Mouse (Mus musculus) MEL (cell line): ENCODE data around the gene Ankrd44. TPM values are rescaled to one million over a fixed set of nuclear protein-coding genes. Genes with fewer than 3 reads are reported as not detected.

Source experiments
- DNase-seq: peaks from one replicate; pipeline ENCODE4 v3.0.0; 2011; ENCODE audit warnings: low read depth, low spot score
- H3K27ac ChIP-seq: 2 replicates; pipeline ENCODE4 v1.5.1; 2012; ENCODE audit warnings: low read depth, mild to moderate bottlenecking, control low read depth, low read length, moderate library complexity; ENCODE audit not compliant: control insufficient read depth
- H3K27me3 ChIP-seq, 2 experiments: fragments of 150-350 bp in 1 of 2; sonication (generic) in 1 of 2; 2 replicates each; pipeline ENCODE4 v1.6.1; 2012; ENCODE audit warnings: low read length in 2 of 2, mild to moderate bottlenecking in 2 of 2, improper control_type of control experiment in 1 of 2, moderate library complexity in 1 of 2; ENCODE audit not compliant: insufficient read depth in 2 of 2, control insufficient read depth in 1 of 2
- H3K36me3 ChIP-seq, 2 experiments: 2 replicates each; pipeline ENCODE4 v1.6.1; 2012 to 2014; ENCODE audit warnings: low read length in 2 of 2, improper control_type of control experiment in 1 of 2, inconsistent platforms in 1 of 2, mild to moderate bottlenecking in 1 of 2; ENCODE audit not compliant: insufficient read depth in 2 of 2, control insufficient read depth in 1 of 2
- H3K4me1 ChIP-seq, 2 experiments: fragments of 150-350 bp in 1 of 2; sonication (generic) in 1 of 2; 2 replicates each; pipeline ENCODE4 v1.6.1; 2012; ENCODE audit warnings: low read length in 2 of 2, improper control_type of control experiment in 1 of 2, mild to moderate bottlenecking in 1 of 2; ENCODE audit not compliant: insufficient read depth in 2 of 2, control insufficient read depth in 1 of 2
- H3K4me3 ChIP-seq, 2 experiments: fragments of 150-350 bp in 1 of 2; sonication (generic) in 1 of 2; 2 replicates each; pipeline ENCODE4 v1.5.1; 2012; ENCODE audit warnings: low read depth in 2 of 2, low read length in 2 of 2, mild to moderate bottlenecking in 2 of 2, moderate library complexity in 2 of 2, control low read depth in 1 of 2, improper control_type of control experiment in 1 of 2; ENCODE audit not compliant: control insufficient read depth in 1 of 2, insufficient read depth in 1 of 2
- H3K79me2 ChIP-seq: 2 replicates; pipeline ENCODE4 v1.6.1; 2012; ENCODE audit warnings: mild to moderate bottlenecking, low read length, moderate library complexity; ENCODE audit not compliant: control insufficient read depth, poor library complexity, insufficient read depth
- H3K9ac ChIP-seq: 2 replicates; pipeline ENCODE4 v1.6.1; 2012; ENCODE audit warnings: low read depth, mild to moderate bottlenecking, control low read depth, low read length, moderate library complexity; ENCODE audit not compliant: control insufficient read depth, poor library complexity, severe bottlenecking
- H3K9me3 ChIP-seq: fragments of 150-350 bp; sonication (generic); replicated peaks from 2 replicates; pipeline ENCODE4 v1.6.1; 2012; ENCODE audit warnings: mild to moderate bottlenecking, low read length, improper control_type of control experiment, moderate library complexity; ENCODE audit not compliant: insufficient read depth
- CHD1 ChIP-seq: IDR thresholded peaks from 2 replicates; pipeline ENCODE4 v1.6.1; 2012; ENCODE audit warnings: low read depth, mild to moderate bottlenecking, inconsistent platforms, low read length, improper control_type of control experiment
- CHD2 ChIP-seq: IDR thresholded peaks from 2 replicates; pipeline ENCODE4 v1.6.1; 2011; ENCODE audit warnings: low read length, improper control_type of control experiment
- CTCF ChIP-seq, 3 experiments: IDR thresholded peaks in 2 of 3; conservative IDR thresholded peaks in 1 of 3; 2 replicates each; pipeline ENCODE4 v1.5.1; 2011 to 2012; ENCODE audit warnings: low read length in 3 of 3, low read depth in 2 of 3, mild to moderate bottlenecking in 2 of 3, improper control_type of control experiment in 1 of 3, inconsistent platforms in 1 of 3, mixed read lengths in 1 of 3, moderate library complexity in 1 of 3; ENCODE audit not compliant: control insufficient read depth in 1 of 3, insufficient read depth in 1 of 3, poor library complexity in 1 of 3, severe bottlenecking in 1 of 3
- ELF1 ChIP-seq: IDR thresholded peaks from 2 replicates; pipeline ENCODE4 v1.6.1; 2014; ENCODE audit warnings: low read depth, mild to moderate bottlenecking, inconsistent platforms, low read length, improper control_type of control experiment, moderate library complexity
- EP300 ChIP-seq, 2 experiments: IDR thresholded peaks; 2 replicates each; pipeline ENCODE4 v1.6.1; 2011; ENCODE audit warnings: improper control_type of control experiment in 2 of 2, low read length in 2 of 2, low read depth in 1 of 2, mild to moderate bottlenecking in 1 of 2
- ETS1 ChIP-seq: IDR thresholded peaks from 2 replicates; pipeline ENCODE4 v1.6.1; 2012; ENCODE audit warnings: low read depth, mild to moderate bottlenecking, inconsistent platforms, low read length, improper control_type of control experiment, moderate library complexity
- GABPA ChIP-seq: IDR thresholded peaks from 2 replicates; pipeline ENCODE4 v1.6.1; 2012; ENCODE audit warnings: low read depth, mild to moderate bottlenecking, inconsistent platforms, low read length, improper control_type of control experiment, moderate library complexity
- JUND ChIP-seq: IDR thresholded peaks from 2 replicates; pipeline ENCODE4 v1.6.1; 2011; ENCODE audit warnings: low read depth, mild to moderate bottlenecking, improper control_type of control experiment, low read length
- KAT2A ChIP-seq: conservative IDR thresholded peaks from 2 replicates; pipeline ENCODE4 v1.6.1; 2012; ENCODE audit warnings: low read depth, low read length, improper control_type of control experiment, inconsistent platforms
- MAFK ChIP-seq: IDR thresholded peaks from 2 replicates; pipeline ENCODE4 v1.6.1; 2011; ENCODE audit warnings: low read depth, mild to moderate bottlenecking, low read length, improper control_type of control experiment, borderline replicate concordance
- MAX ChIP-seq: IDR thresholded peaks from 2 replicates; pipeline ENCODE4 v1.6.1; 2011; ENCODE audit warnings: low read length, improper control_type of control experiment
- MAZ ChIP-seq: IDR thresholded peaks from 2 replicates; pipeline ENCODE4 v1.6.1; 2012; ENCODE audit warnings: low read depth, mild to moderate bottlenecking, inconsistent platforms, low read length, improper control_type of control experiment
- MEF2A ChIP-seq: IDR thresholded peaks from 2 replicates; pipeline ENCODE4 v1.6.1; 2014; ENCODE audit warnings: low read depth, mild to moderate bottlenecking, inconsistent platforms, low read length, improper control_type of control experiment; ENCODE audit not compliant: poor library complexity, insufficient replicate concordance, severe bottlenecking; ENCODE audit errors: extremely low read depth
- MXI1 ChIP-seq: IDR thresholded peaks from 2 replicates; pipeline ENCODE4 v1.6.1; 2011; ENCODE audit warnings: mild to moderate bottlenecking, low read depth, low read length, improper control_type of control experiment
- MYB ChIP-seq: IDR thresholded peaks from 2 replicates; pipeline ENCODE4 v1.6.1; 2011; ENCODE audit warnings: mild to moderate bottlenecking, low read depth, low read length, improper control_type of control experiment
- NELFE ChIP-seq: IDR thresholded peaks from 2 replicates; pipeline ENCODE4 v1.6.1; 2011; ENCODE audit warnings: low read depth, low read length, improper control_type of control experiment
- POLR2AphosphoS2 ChIP-seq: IDR thresholded peaks from 2 replicates; pipeline ENCODE4 v1.6.1; 2011; ENCODE audit warnings: low read length, improper control_type of control experiment
- POLR2AphosphoS5 ChIP-seq: IDR thresholded peaks from 2 replicates; pipeline ENCODE4 v1.6.1; 2012; ENCODE audit warnings: low read depth, borderline replicate concordance, mild to moderate bottlenecking, inconsistent platforms, low read length, moderate library complexity, mixed read lengths
- RCOR1 ChIP-seq: IDR thresholded peaks from 2 replicates; pipeline ENCODE4 v1.6.1; 2012; ENCODE audit warnings: low read depth, mild to moderate bottlenecking, inconsistent platforms, low read length, improper control_type of control experiment
- SIN3A ChIP-seq: IDR thresholded peaks from 2 replicates; pipeline ENCODE4 v1.6.1; 2012; ENCODE audit warnings: low read length, improper control_type of control experiment, inconsistent platforms
- TBP ChIP-seq: IDR thresholded peaks from 2 replicates; pipeline ENCODE4 v1.8.0; 2011; ENCODE audit warnings: low read depth, low read length, improper control_type of control experiment
- TCF12 ChIP-seq: IDR thresholded peaks from 2 replicates; pipeline ENCODE4 v1.6.1; 2014; ENCODE audit warnings: low read depth, mild to moderate bottlenecking, inconsistent platforms, low read length, improper control_type of control experiment, moderate library complexity
- UBTF ChIP-seq: IDR thresholded peaks from 2 replicates; pipeline ENCODE4 v1.6.1; 2012; ENCODE audit warnings: low read depth, mild to moderate bottlenecking, inconsistent platforms, low read length, improper control_type of control experiment, moderate library complexity, borderline replicate concordance; ENCODE audit not compliant: insufficient read depth
- USF1 ChIP-seq: IDR thresholded peaks from 2 replicates; pipeline ENCODE4 v1.6.1; 2014; ENCODE audit warnings: low read depth, mild to moderate bottlenecking, inconsistent platforms, low read length, improper control_type of control experiment, moderate library complexity
- ZMIZ1 ChIP-seq: IDR thresholded peaks from 2 replicates; pipeline ENCODE4 v1.6.1; 2012; ENCODE audit warnings: low read depth, mild to moderate bottlenecking, inconsistent platforms, low read length, improper control_type of control experiment, moderate library complexity
- ZNF384 ChIP-seq: IDR thresholded peaks from 2 replicates; pipeline ENCODE4 v1.6.1; 2012; ENCODE audit warnings: low read depth, mild to moderate bottlenecking, inconsistent platforms, low read length, improper control_type of control experiment
- polyA plus RNA-seq, 2 experiments: library from polyadenylated mRNA; stranded (reverse) in 1 of 2; unstranded in 1 of 2; fragments of >175 nt in 1 of 2; fragments of >200 nt in 1 of 2; gene quantifications; 2 replicates each; pipeline versions ENCODE4 v1.2.1 to v1.2.4; 2012; ENCODE audit warnings: low replicate concordance in 2 of 2, low read depth in 1 of 2; ENCODE audit not compliant: insufficient read length in 2 of 2, insufficient read depth in 1 of 2, missing spikeins in 1 of 2
- total RNA-seq: library from RNA; depleted of rRNA; stranded (reverse); fragments of 300-350 nt; gene quantifications from 2 replicates; pipeline ENCODE4 v1.2.3, GENCODE M21; 2012

Gene Ankrd44
- total and polyA plus RNA-seq, 3 experiments = 2.3 to 4.4 TPM; not detected in 1

DNA sequence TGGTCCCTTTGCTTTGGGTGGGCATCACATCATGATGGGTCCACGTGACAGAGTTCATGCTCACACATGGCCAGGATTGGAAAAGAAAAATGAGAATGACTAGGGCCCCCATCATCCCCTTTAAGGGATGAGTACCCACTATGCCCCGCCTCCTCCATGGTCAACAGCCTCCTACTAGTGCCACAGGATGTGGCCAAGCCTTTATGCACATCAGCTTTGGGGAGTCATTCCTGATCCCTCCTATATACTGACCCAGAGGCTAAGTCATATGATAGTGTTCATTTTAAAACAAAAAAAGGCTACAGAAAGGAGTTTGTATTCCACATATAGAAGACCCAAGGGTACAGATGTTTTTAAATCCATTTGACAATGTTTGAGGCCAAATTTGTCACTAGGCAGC is 287.1 kb downstream of the Ankrd44 start:
- Histone ChIP-seq H3K79me2 (no peaks in the 10 kb centered on the region), H3K9ac (no peak overlapping the region), H3K27me3 (no peaks in the 10 kb centered on the region; a peak in 2 of 4 replicates), H3K4me3 (no peak overlapping the region), H3K4me1 (no peaks in the 10 kb centered on the region), H3K9me3 (no peaks in the 10 kb centered on the region), H3K27ac (no peak overlapping the region), H3K36me3 (no peaks in the 10 kb centered on the region)
- DNase-seq = no peak
- TF ChIP-seq MAX (no peak), MYB (no peak), ZMIZ1 (no peak), EP300 (IDR thresholded peaks at IDR 0.05; ENCODE audit: low read depth in 1 of 2, low read length in 2 of 2) (no peak), CHD2 (no peak), USF1 (no peak), UBTF (no peak), POLR2AphosphoS2 (no peak)

- Histone ChIP-seq H3K9ac (no peak overlapping the region), H3K4me3 (no peak overlapping the region)
- DNase-seq = no peak
These were observed 288.8 kb downstream of the Ankrd44 start for GRCm38 (mm10) chr1:54637340-54637739.

DNA sequence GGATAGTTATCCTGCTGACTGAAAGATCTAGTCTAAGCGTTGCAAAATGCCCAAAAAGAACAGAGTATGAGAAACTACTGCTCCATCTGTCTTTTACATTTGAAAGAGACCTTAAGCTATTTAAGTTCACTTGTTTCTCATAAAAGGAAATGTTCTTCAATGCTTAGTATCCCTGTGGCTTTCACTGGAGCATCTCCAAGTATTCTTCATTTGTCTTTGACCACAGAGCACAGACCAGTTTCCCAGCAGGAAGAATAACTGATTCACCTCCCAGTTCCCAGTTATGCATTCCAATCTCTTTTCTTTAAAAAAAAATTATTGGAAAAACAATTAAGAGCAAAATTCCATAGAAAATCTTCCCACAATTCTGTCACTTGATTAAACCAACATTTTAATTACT is 297.1 kb downstream of the Ankrd44 start:
- no peak overlapping the region for H3K9ac ChIP-seq
- H3K4me1 ChIP-seq = no peaks in the 10 kb centered on the region
- H3K4me3 ChIP-seq = no peak overlapping the region
- no peaks in the 10 kb centered on the region for H3K79me2 ChIP-seq
- TF ChIP-seq MAFK = no peak
- no peak for TF ChIP-seq MAX
- TF ChIP-seq MEF2A = no peak
- no peak for TF ChIP-seq UBTF
- TF ChIP-seq ETS1 = no peak
- no peak for TF ChIP-seq RCOR1
- TF ChIP-seq ZNF384 = no peak
- TF ChIP-seq TBP = no peak
- TF ChIP-seq, all 39 proteins: peak for 0
- H3K36me3 ChIP-seq = no peaks in the 10 kb centered on the region
- DNase-seq = no peak
- no peaks in the 10 kb centered on the region for H3K27me3 ChIP-seq
- no peaks in the 10 kb centered on the region for H3K9me3 ChIP-seq
- no peak overlapping the region for H3K27ac ChIP-seq

More at GRCm38 (mm10) chr1:54637340-54637739, 288.8 kb downstream of the Ankrd44 start:
- Histone ChIP-seq H3K36me3 (no peaks in the 10 kb centered on the region), H3K79me2 (no peaks in the 10 kb centered on the region), H3K27ac (no peak overlapping the region), H3K4me1 (no peaks in the 10 kb centered on the region), H3K9me3 (no peaks in the 10 kb centered on the region)
- TF ChIP-seq CTCF (IDR thresholded peaks at IDR 0.05 in 2 of 3, conservative IDR thresholded peaks at IDR 0.05 in 1 of 3; ENCODE audit: control insufficient read depth in 1 of 3, insufficient read depth in 1 of 3, low read depth in 2 of 3, low read length in 3 of 3, poor library complexity in 1 of 3, severe bottlenecking in 1 of 3) = no peak
- TF ChIP-seq POLR2AphosphoS5 = no peak
- no peak for TF ChIP-seq JUND
- TF ChIP-seq USF1 = no peak
- no peak for TF ChIP-seq KAT2A
- TF ChIP-seq ELF1 = no peak
- TF ChIP-seq MAFK = no peak
- no peak for TF ChIP-seq ZMIZ1
- TF ChIP-seq MAZ = no peak
- no peak for TF ChIP-seq TCF12
- TF ChIP-seq NELFE = no peak
- no peak for TF ChIP-seq SIN3A
- no peak for TF ChIP-seq ETS1
- TF ChIP-seq CHD1 = no peak
- TF ChIP-seq UBTF = no peak
- TF ChIP-seq GABPA = no peak
- TF ChIP-seq MXI1 = no peak
- TF ChIP-seq, all 39 proteins: peak for 0
- H3K27me3 ChIP-seq = no peaks in the 10 kb centered on the region; a peak in 2 of 4 replicates
